8 mouse cellular contexts compared by ENCODE assay signal in genomic region chr13:34857526-34857925, GRCm38 (mm10). TPM values are rescaled to one million over a fixed set of nuclear protein-coding genes. Genes with fewer than 3 reads are reported as not detected.
DNase-seq lines count a peak whose midpoint lies in the region; ATAC-seq lines count a peak whose summit lies in the region.

No protein-coding gene starts in this region.

- H3K27me3 ChIP-seq in forebrain, embryonic 11.5 days (ENCODE audit: control insufficient read depth, insufficient read depth, low read length) = no peaks in the 10 kb centered on the region
- H3K27me3 ChIP-seq in forebrain, embryonic 15.5 days = no peaks in the 10 kb centered on the region
- H3K27me3 ChIP-seq in neural tube, embryonic 15.5 days (replicated peaks) = no peaks in the 10 kb centered on the region
- no peaks in the 10 kb centered on the region for H3K27me3 ChIP-seq in limb, embryonic 10.5 days (ENCODE audit: low read depth, poor library complexity, severe bottlenecking)
- H3K27me3 ChIP-seq in forebrain, embryonic 12.5 days = no peaks in the 10 kb centered on the region

- 34% methylated on average over 2 of the region's 2 CpGs for WGBS in forebrain, embryonic 11.5 days
- 34% methylated on average over 2 of the region's 2 CpGs for WGBS in forebrain, embryonic 15.5 days
- 43% methylated on average over 2 of the region's 2 CpGs for WGBS in neural tube, embryonic 15.5 days
- WGBS in limb, embryonic 10.5 days = 47% methylated on average over 2 of the region's 2 CpGs
- 37% methylated on average over 2 of the region's 2 CpGs for WGBS in forebrain, embryonic 12.5 days

- peaks cover 8% of the 10 kb centered on the region; the same call in 1 of the 2 replicates for H3K9me3 ChIP-seq in forebrain, embryonic 11.5 days (ENCODE audit: control insufficient read depth, low read length)
- peaks cover 9% of the 10 kb centered on the region; the same call in 1 of the 2 replicates for H3K9me3 ChIP-seq in forebrain, embryonic 15.5 days
- peaks cover 19% of the 10 kb centered on the region; the same call in 1 of the 2 replicates for H3K9me3 ChIP-seq in neural tube, embryonic 15.5 days (replicated peaks)
- H3K9me3 ChIP-seq in limb, embryonic 10.5 days (replicated peaks) = peaks cover 12% of the 10 kb centered on the region; the same call in 1 of the 2 replicates
- peaks cover 21% of the 10 kb centered on the region for H3K9me3 ChIP-seq in forebrain, embryonic 12.5 days

- no peak overlapping the region for H3K4me3 ChIP-seq in forebrain, embryonic 11.5 days (ENCODE audit: low read depth, low read length)
- H3K4me3 ChIP-seq in forebrain, embryonic 15.5 days = no peak overlapping the region
- H3K4me3 ChIP-seq in neural tube, embryonic 15.5 days (replicated peaks) = no peak overlapping the region
- H3K4me3 ChIP-seq in limb, embryonic 10.5 days = no peak overlapping the region
- H3K4me3 ChIP-seq in forebrain, embryonic 12.5 days (replicated peaks) = no peak overlapping the region

- H3K36me3 ChIP-seq in forebrain, embryonic 11.5 days (ENCODE audit: control insufficient read depth, insufficient read depth, low read length) = no peaks in the 10 kb centered on the region
- H3K36me3 ChIP-seq in forebrain, embryonic 15.5 days = no peaks in the 10 kb centered on the region
- no peaks in the 10 kb centered on the region for H3K36me3 ChIP-seq in neural tube, embryonic 15.5 days
- no peaks in the 10 kb centered on the region for H3K36me3 ChIP-seq in limb, embryonic 10.5 days
- no peaks in the 10 kb centered on the region for H3K36me3 ChIP-seq in forebrain, embryonic 12.5 days (replicated peaks)

- DNase-seq in forebrain, embryonic 11.5 days (ENCODE audit: low spot score) = peak; percentile 50
- DNase-seq in neural tube, embryonic 10.5 days (ENCODE audit: extremely low spot score, low spot score) = peak; percentile 25
- peak; percentile 37 for DNase-seq in c-Kit-positive CD71-negative TER-119-negative erythroid progenitor cells, embryonic 14.5 days (ENCODE audit: low read depth)
- DNase-seq in limb, embryonic 10.5 days (ENCODE audit: low spot score) = peak; percentile 33
- DNase-seq in cerebellum, adult 11-12 months = no peak

- H3K9ac ChIP-seq in forebrain, embryonic 11.5 days (ENCODE audit: low read length) = no peak overlapping the region
- H3K9ac ChIP-seq in forebrain, embryonic 15.5 days (replicated peaks) = no peak overlapping the region
- H3K9ac ChIP-seq in neural tube, embryonic 15.5 days (replicated peaks) = no peak overlapping the region
- H3K9ac ChIP-seq in forebrain, embryonic 12.5 days = no peak overlapping the region

- no peak overlapping the region for H3K4me2 ChIP-seq in forebrain, embryonic 11.5 days (ENCODE audit: low read depth, low read length, severe bottlenecking)
- H3K4me2 ChIP-seq in forebrain, embryonic 15.5 days (replicated peaks) = no peak overlapping the region
- H3K4me2 ChIP-seq in neural tube, embryonic 15.5 days = no peak overlapping the region
- no peak overlapping the region for H3K4me2 ChIP-seq in forebrain, embryonic 12.5 days

- no peaks in the 10 kb centered on the region for H3K4me1 ChIP-seq in forebrain, embryonic 11.5 days (replicated peaks; ENCODE audit: control insufficient read depth, insufficient read depth, low read length)
- H3K4me1 ChIP-seq in forebrain, embryonic 15.5 days = no peaks in the 10 kb centered on the region
- H3K4me1 ChIP-seq in neural tube, embryonic 15.5 days = no peaks in the 10 kb centered on the region
- H3K4me1 ChIP-seq in limb, embryonic 10.5 days = no peaks in the 10 kb centered on the region
- H3K4me1 ChIP-seq in forebrain, embryonic 12.5 days = no peaks in the 10 kb centered on the region

- no peak for ATAC-seq in forebrain, embryonic 11.5 days (replicated peaks; ENCODE audit: low FRiP score)
- ATAC-seq in forebrain, embryonic 15.5 days (replicated peaks) = no peak
- no peak for ATAC-seq in neural tube, embryonic 15.5 days (ENCODE audit: low FRiP score)
- ATAC-seq in forebrain, embryonic 12.5 days (ENCODE audit: low FRiP score) = no peak

- no peak overlapping the region for H3K27ac ChIP-seq in forebrain, embryonic 11.5 days (ENCODE audit: low read depth, low read length)
- no peak overlapping the region for H3K27ac ChIP-seq in forebrain, embryonic 15.5 days (replicated peaks)
- no peak overlapping the region for H3K27ac ChIP-seq in neural tube, embryonic 15.5 days (replicated peaks)
- no peak overlapping the region for H3K27ac ChIP-seq in limb, embryonic 10.5 days
- H3K27ac ChIP-seq in forebrain, embryonic 12.5 days = no peak overlapping the region

RNA-seq across cellular contexts. Expression of gene Prpf4b, which starts 17.6 kb away (rescaled TPM):
- polyA plus RNA-seq in forebrain, embryonic 11.5 days (2014; fragmentation: Nextera tagmentation; extraction: Ambion mirVana) = 98.7 and 107 TPM in 2 replicates
- polyA plus RNA-seq in forebrain, embryonic 15.5 days (2015; fragmentation: Nextera tagmentation; extraction: Ambion mirVana) = 68.4 and 69.6 TPM in 2 replicates
- polyA plus RNA-seq in neural tube, embryonic 15.5 days (2015; fragmentation: Nextera tagmentation; extraction: Ambion mirVana) = 55.0 and 59.2 TPM in 2 replicates
- polyA plus RNA-seq in limb, embryonic 10.5 days (2016; fragmentation: Nextera tagmentation; extraction: Ambion mirVana) = 51.2 and 62.5 TPM in 2 replicates
- polyA plus RNA-seq in forebrain, embryonic 12.5 days (2016; fragmentation: Nextera tagmentation; extraction: Ambion mirVana) = 104 and 108 TPM in 2 replicates
